Mouse (Mus musculus) kidney, adult 2 months (tissue): ENCODE data around the gene Mvb12b.

Source experiments
- CTCF ChIP-seq: fragments of 200-500 bp; conservative IDR thresholded peaks from 2 replicates; pipeline ENCODE4 v1.5.1; 2011; ENCODE audit warnings: low read depth, mild to moderate bottlenecking, control low read depth, low read length, moderate library complexity, mixed read lengths; ENCODE audit not compliant: insufficient read depth, insufficient read length
- POLR2A ChIP-seq: fragments of 200-500 bp; IDR thresholded peaks from one replicate; pipeline ENCODE4 v1.6.1; 2011; ENCODE audit warnings: low read depth, low read length, control low read depth

DNA sequence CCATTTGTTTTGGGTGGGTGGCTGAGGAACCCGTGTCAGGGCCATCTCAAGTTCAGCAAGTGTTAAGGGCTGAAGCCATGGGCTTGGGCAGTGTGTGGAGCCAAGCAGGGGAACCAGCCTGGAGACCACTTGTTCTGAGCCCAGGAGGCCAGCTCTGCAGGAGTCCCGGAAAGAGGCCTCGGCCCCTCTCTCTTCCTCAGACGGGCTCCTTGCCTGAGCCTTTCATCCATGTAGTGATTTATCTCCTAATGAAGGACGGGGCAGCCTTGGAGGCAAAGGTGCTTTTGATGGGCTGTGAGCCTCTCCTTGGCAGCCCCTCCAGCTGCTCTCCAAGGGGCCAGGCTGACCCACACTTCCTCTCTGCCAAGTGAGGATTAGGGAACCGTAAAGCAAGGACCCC lies 204.7 kb downstream of the Mvb12b start:
- TF ChIP-seq CTCF (no peak), POLR2A (no peak)
